Mouse (Mus musculus): ENCODE measurements around the gene Spg11.

GRCm38 (mm10) chr2:122164293-122164692, 46.1 kb upstream of the Spg11 start:
- TF ChIP-seq CTCF (IDR thresholded peaks at IDR 0.05; ENCODE audit: insufficient read depth, low read depth, low read length) (no peak), POLR2A (IDR thresholded peaks at IDR 0.05; ENCODE audit: insufficient read depth, low read depth, low read length) (no peak)

Measured in olfactory bulb, adult 2 months (tissue).